Mouse (Mus musculus) midbrain, embryonic 13.5 days (tissue): ENCODE measurements around the gene Gm49396. TPM values are rescaled to one million over a fixed set of nuclear protein-coding genes. Genes with fewer than 3 reads are reported as not detected.

ENCODE experiments used
- ATAC-seq: fragments of 200-750 bp; cut with Nextera tagmentation; 2 replicates; pipeline ENCODE4 v1.8.0; 2017; ENCODE audit warnings: mild to moderate bottlenecking, moderate TSS enrichment, moderate library complexity
- H3K27ac ChIP-seq: fragments of 300-500 bp; sonication (generic); 2 replicates; pipeline ENCODE4 v1.5.1; 2015; ENCODE audit warnings: inconsistent platforms, mild to moderate bottlenecking, moderate library complexity
- H3K27me3 ChIP-seq: fragments of 300-500 bp; sonication (generic); 2 replicates; pipeline ENCODE4 v1.6.1; 2015; ENCODE audit warnings: mild to moderate bottlenecking, inconsistent platforms
- H3K36me3 ChIP-seq: fragments of 300-500 bp; sonication (generic); 2 replicates; pipeline ENCODE4 v1.6.1; 2015; ENCODE audit warnings: mild to moderate bottlenecking, inconsistent platforms
- H3K4me1 ChIP-seq: fragments of 300-500 bp; sonication (generic); replicated peaks from 2 replicates; pipeline ENCODE4 v1.6.1; 2015; ENCODE audit warnings: inconsistent platforms
- H3K4me2 ChIP-seq: fragments of 300-500 bp; sonication (generic); replicated peaks from 2 replicates; pipeline ENCODE4 v1.6.1; 2015; ENCODE audit warnings: moderate library complexity, mild to moderate bottlenecking, inconsistent platforms
- H3K4me3 ChIP-seq: fragments of 300-500 bp; sonication (generic); replicated peaks from 2 replicates; pipeline ENCODE4 v1.5.1; 2015; ENCODE audit warnings: mild to moderate bottlenecking, inconsistent platforms
- H3K9ac ChIP-seq: fragments of 300-500 bp; sonication (generic); replicated peaks from 2 replicates; pipeline ENCODE4 v1.6.1; 2015; ENCODE audit warnings: mild to moderate bottlenecking, inconsistent platforms
- H3K9me3 ChIP-seq: fragments of 300-500 bp; sonication (generic); 2 replicates; pipeline ENCODE4 v1.6.1; 2016; ENCODE audit warnings: mild to moderate bottlenecking, inconsistent platforms
- WGBS: fragments of 180-500 bp; shearing (Covaris S2); methylation state at CpG from one replicate; pipeline ENCODE4 v1.1.7; 2015; 5-methylcytosine and 5-hydroxymethylcytosine counted together
- polyA plus RNA-seq: library from polyadenylated mRNA; unstranded; fragments of >200 nt; fragmentation: Nextera tagmentation; extraction: Ambion mirVana; gene quantifications from 2 replicates; pipeline ENCODE4 v1.2.1, GENCODE M21; 2015

The Gm49396 gene
- polyA plus RNA-seq, 1 experiment from 2014 or later: 22.6 TPM

DNA sequence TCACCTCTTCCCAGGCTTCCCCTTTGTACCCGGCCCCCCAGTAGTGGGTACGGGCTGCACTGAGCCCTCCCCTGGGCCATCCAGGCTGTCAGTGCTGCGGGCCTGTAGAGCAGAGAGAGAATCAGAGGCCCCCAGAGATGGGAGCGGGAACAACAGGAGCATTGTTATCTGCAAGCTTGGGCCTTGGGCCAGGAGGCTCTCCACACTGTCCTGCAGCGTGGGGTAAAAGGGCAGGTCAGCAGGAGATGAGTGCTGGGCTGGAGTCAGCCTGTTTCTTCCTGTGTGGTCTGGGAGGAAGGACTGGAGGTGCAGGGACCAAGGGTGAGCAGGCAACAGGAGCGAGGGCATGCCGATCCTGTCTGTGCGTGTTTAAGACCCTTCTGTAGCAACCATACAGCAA is 30.2 kb upstream of the Gm49396 start:
- peaks cover 43% of the 10 kb centered on the region for H3K4me1 ChIP-seq
- WGBS: 7% methylated on average over 8 of the region's 8 CpGs
- H3K9me3 ChIP-seq: no peaks in the 10 kb centered on the region
- peak overlapping the region; percentile 93 for H3K9ac ChIP-seq
- peak overlapping the region; percentile 83 for H3K4me3 ChIP-seq
- 0 out of 2 replicates have a peak, but pooled peaks have one; percentile 2 for ATAC-seq
- H3K27me3 ChIP-seq: no peaks in the 10 kb centered on the region
- peaks cover 52% of the 10 kb centered on the region for H3K36me3 ChIP-seq
- peak overlapping the region; percentile 56; the same call in 1 of the 2 replicates for H3K27ac ChIP-seq
- peak overlapping the region; percentile 94 for H3K4me2 ChIP-seq

DNA sequence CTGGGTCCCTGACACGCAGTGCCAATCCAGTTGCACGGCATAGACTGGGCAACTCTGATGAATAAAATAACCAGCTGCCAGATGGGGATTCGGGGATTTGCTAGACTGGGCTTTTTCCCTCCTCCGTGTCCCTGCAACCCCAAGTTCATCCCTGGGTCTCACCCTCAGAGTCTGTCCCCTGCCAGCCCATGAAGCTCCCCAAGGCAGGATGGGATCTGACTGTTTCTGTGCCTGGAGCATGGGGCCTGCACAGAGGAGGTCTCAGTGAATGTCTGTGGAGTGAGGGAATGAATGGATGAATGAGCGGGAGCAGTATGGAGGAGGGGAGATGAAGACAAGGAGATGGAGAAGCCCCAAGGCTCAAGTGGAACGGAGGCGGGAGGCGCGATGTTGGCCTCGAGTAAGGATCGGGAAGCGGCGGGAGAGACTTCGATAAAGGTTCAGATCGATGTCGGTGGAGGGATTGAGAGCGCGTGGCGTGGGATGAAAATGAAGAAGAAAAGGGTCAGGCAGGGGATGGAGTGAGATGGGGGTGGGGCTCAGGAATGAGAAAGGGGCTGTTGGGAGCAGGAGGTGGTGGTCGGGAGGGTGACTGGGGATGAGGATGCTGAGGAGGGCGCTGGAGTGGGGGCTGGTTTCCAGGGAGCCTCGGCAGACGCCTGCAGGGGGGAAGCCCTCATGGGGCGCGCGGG is 29.1 kb upstream of the Gm49396 start:
- Histone ChIP-seq H3K9ac (peak overlapping the region; percentile 93), H3K36me3 (peaks cover 46% of the 10 kb centered on the region), H3K4me1 (peaks cover 43% of the 10 kb centered on the region), H3K9me3 (no peaks in the 10 kb centered on the region), H3K4me3 (peak overlapping the region; percentile 83), H3K4me2 (peak overlapping the region; percentile 94), H3K27ac (peak overlapping the region; percentile 96), H3K27me3 (no peaks in the 10 kb centered on the region)
- ATAC-seq: peak; percentile 55
- WGBS: 3% methylated on average over 23 of the region's 26 CpGs

- H3K4me2 ChIP-seq: peak within 1 kb of the TSS; percentile 94
- ATAC-seq: peak; percentile 90
- H3K27me3 ChIP-seq: no peaks in the 10 kb centered on the region
- no peaks in the 10 kb centered on the region for H3K9me3 ChIP-seq
- H3K4me1 ChIP-seq: peaks cover 43% of the 10 kb centered on the region
- peaks cover 46% of the 10 kb centered on the region for H3K36me3 ChIP-seq
- WGBS: under 1% methylated on average over 61 of the region's 84 CpGs
- H3K9ac ChIP-seq: peak within 1 kb of the TSS; percentile 93
- H3K27ac ChIP-seq: peak within 1 kb of the TSS; percentile 96
- H3K4me3 ChIP-seq: peak within 1 kb of the TSS; percentile 83
These were observed 28.2 kb upstream of the Gm49396 start, which contains the start of gene Arhgap33 for GRCm38 (mm10) chr7:30534633-30535577. Arhgap33 (minus strand) TSS chr7:30535060.

DNA sequence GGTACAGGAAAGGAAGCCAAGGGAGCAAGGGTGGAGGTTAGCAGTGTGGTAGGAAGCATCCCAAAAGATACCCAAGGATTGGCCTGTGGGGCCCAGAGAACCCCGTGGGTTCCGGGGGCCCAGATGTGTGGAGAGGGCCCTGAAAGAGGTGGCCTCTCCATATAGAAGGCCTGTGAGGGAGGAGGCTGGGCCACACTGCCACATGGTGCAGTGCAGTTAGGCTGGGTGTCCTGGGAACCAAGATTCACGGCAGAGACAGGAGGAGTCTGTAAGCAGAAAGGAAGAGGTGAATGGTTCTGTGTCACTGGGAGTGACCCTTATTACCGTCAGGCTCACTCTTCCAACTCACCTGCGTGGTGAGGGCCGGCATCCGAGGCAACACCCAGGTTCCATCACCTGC is 22.6 kb upstream of the Gm49396 start:
- no peak for ATAC-seq
- 95% methylated on average over 7 of the region's 7 CpGs for WGBS

DNA sequence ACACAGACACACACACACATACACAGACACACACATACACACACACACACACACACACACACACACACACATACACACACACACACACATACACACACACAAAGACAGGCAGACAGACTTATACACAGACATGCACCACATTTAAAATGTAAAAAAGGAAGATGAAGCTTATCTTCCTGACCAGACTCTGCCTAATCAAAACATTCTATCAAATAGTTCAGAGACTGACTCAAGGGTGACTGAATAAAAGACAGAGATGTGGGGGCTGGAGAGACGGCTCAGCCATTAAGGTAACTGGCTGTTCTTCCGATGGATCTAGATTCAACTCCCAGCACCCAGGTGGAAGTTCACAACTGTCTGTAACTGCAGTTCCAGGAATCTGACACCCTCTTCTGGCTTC is 18.8 kb upstream of the Gm49396 start:
- no peak for ATAC-seq
- WGBS: 88% methylated on average over 2 of the region's 2 CpGs
- H3K9ac ChIP-seq: 0 out of 2 replicates have a peak overlapping the region, but pooled peaks have one; percentile 10
- no peak overlapping the region for H3K4me3 ChIP-seq
- H3K9me3 ChIP-seq: no peaks in the 10 kb centered on the region
- H3K27ac ChIP-seq: no peak overlapping the region
- H3K27me3 ChIP-seq: no peaks in the 10 kb centered on the region
- no peak overlapping the region for H3K4me2 ChIP-seq
- H3K36me3 ChIP-seq: peaks cover 52% of the 10 kb centered on the region
- H3K4me1 ChIP-seq: no peaks in the 10 kb centered on the region

More for the DNA sequence above, 22.6 kb upstream of the Gm49396 start:
- Histone ChIP-seq H3K4me1 (peaks cover 5% of the 10 kb centered on the region), H3K4me2 (no peak overlapping the region), H3K4me3 (no peak overlapping the region), H3K36me3 (peaks cover 36% of the 10 kb centered on the region), H3K27me3 (no peaks in the 10 kb centered on the region), H3K27ac (no peak overlapping the region), H3K9ac (no peak overlapping the region), H3K9me3 (no peaks in the 10 kb centered on the region)

- no peak for ATAC-seq
- Histone ChIP-seq H3K36me3 (peaks cover 32% of the 10 kb centered on the region), H3K4me3 (no peak overlapping the region), H3K4me2 (no peak overlapping the region), H3K9ac (no peak overlapping the region), H3K27ac (no peak overlapping the region), H3K9me3 (no peaks in the 10 kb centered on the region), H3K4me1 (peaks cover 21% of the 10 kb centered on the region), H3K27me3 (peaks cover 8% of the 10 kb centered on the region; the same call in 1 of the 2 replicates)
- 95% methylated on average over 2 of the region's 2 CpGs for WGBS
These were observed 13.3 kb upstream of the Gm49396 start for GRCm38 (mm10) chr7:30549880-30550279.

GRCm38 (mm10) chr7:30550603-30551002 is 12.5 kb upstream of the Gm49396 start:
- Histone ChIP-seq H3K27ac (no peak overlapping the region), H3K36me3 (peaks cover 40% of the 10 kb centered on the region), H3K4me3 (no peak overlapping the region), H3K9ac (no peak overlapping the region), H3K9me3 (no peaks in the 10 kb centered on the region), H3K4me2 (no peak overlapping the region), H3K27me3 (peaks cover 8% of the 10 kb centered on the region; the same call in 1 of the 2 replicates), H3K4me1 (peaks cover 21% of the 10 kb centered on the region)
- 97% methylated on average over 1 of the region's 1 CpGs for WGBS
- ATAC-seq: no peak

DNA sequence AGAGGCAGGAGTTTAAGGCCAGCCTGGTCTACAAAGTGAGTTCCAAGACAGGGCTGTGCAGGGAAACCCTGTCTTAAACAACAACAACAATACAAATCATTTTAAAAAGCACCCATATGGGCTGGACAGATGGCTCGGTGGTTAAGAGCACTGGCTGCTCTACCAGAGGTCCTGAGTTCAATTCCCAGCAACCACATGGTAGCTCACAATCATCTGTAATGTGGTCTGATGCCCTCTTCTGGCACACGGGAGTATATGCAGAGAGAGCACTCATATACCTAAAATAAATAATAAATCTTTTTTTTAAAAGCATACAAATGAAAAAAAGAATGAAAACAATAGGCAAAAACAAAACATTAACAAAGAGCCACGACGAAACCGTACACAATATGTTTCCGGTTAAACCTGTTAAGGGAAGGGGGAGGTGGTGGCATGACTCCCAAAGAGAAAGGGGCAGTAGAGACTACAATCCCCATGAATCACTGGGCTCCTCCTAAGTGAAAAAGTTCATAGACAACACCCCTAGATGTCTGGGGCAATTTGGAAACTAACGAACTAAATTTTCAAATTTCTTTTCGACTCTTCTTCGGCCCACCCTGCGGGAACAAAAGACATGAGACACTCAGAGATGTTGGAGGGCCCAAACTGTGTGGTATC is 11.6 kb upstream of the Gm49396 start:
- peak overlapping the region; percentile 67 for H3K9ac ChIP-seq

GRCm38 (mm10) chr7:30552102-30553020 is 10.8 kb upstream of the Gm49396 start, which contains the start of the genes Hspb6 and Proser3:
Hspb6 (plus strand) TSS chr7:30552178.
Proser3 (minus strand) TSS chr7:30552299.
- under 1% methylated on average over 44 of the region's 44 CpGs for WGBS
- Histone ChIP-seq H3K4me1 (peaks cover 21% of the 10 kb centered on the region), H3K36me3 (peaks cover 50% of the 10 kb centered on the region), H3K9ac (peak within 1 kb of the TSS; percentile 70), H3K27ac (peak within 1 kb of the TSS; percentile 95), H3K4me2 (peak within 1 kb of the TSS; percentile 85), H3K9me3 (no peaks in the 10 kb centered on the region), H3K4me3 (peak within 1 kb of the TSS; percentile 65), H3K27me3 (peaks cover 8% of the 10 kb centered on the region; the same call in 1 of the 2 replicates)
- peak; percentile 95 for ATAC-seq

More for the DNA sequence above, 11.6 kb upstream of the Gm49396 start:
- peaks cover 21% of the 10 kb centered on the region for H3K4me1 ChIP-seq
- H3K36me3 ChIP-seq: peaks cover 42% of the 10 kb centered on the region
- peak overlapping the region; percentile 95 for H3K27ac ChIP-seq
- H3K4me3 ChIP-seq: peak overlapping the region; percentile 65
- peaks cover 8% of the 10 kb centered on the region; the same call in 1 of the 2 replicates for H3K27me3 ChIP-seq
- H3K4me2 ChIP-seq: peak overlapping the region; percentile 85
- peak; percentile 72 for ATAC-seq
- H3K9me3 ChIP-seq: no peaks in the 10 kb centered on the region
- WGBS: 3% methylated on average over 10 of the region's 10 CpGs

DNA sequence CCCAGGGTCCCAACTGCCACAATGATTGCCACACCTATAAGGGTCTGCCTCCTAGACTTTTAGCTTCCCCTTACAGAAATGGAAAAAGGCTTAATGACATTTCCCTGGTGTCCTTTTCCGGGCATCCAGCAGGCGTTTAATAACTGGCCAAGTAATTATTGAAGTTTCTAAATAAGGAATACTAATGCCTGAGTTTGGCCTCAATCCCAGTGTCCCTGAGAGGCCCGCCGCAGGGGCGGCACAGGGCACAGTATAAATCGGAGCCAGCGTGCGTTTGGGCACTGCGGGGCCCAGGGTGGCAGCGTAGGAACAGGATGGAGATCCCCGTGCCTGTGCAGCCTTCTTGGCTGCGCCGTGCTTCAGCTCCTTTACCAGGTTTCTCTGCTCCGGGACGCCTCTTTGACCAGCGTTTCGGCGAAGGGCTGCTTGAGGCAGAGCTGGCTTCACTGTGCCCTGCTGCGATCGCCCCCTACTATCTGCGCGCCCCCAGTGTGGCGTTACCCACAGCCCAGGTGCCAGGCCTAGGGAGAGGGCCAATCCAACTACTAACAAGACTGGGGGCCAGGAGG is 10.0 kb upstream of the Gm49396 start:
- no peak for ATAC-seq
- Histone ChIP-seq H3K4me2 (peak overlapping the region; percentile 85), H3K4me1 (peaks cover 25% of the 10 kb centered on the region), H3K9me3 (no peaks in the 10 kb centered on the region), H3K4me3 (peak overlapping the region; percentile 65), H3K27me3 (peaks cover 8% of the 10 kb centered on the region; the same call in 1 of the 2 replicates), H3K9ac (peak overlapping the region; percentile 70), H3K36me3 (peaks cover 51% of the 10 kb centered on the region), H3K27ac (peak overlapping the region; percentile 68; the same call in 1 of the 2 replicates)
- 8% methylated on average over 23 of the region's 23 CpGs for WGBS
